ENCODE assay signal across 9 mouse cellular contexts in genomic region chr2:132221611-132222073, GRCm38 (mm10). TPM values are rescaled to one million over a fixed set of nuclear protein-coding genes. Genes with fewer than 3 reads are reported as not detected.
DNase-seq lines count a peak whose midpoint lies in the region; ATAC-seq and TF ChIP-seq lines count a peak whose summit lies in the region.
"Had no signal": no experiment of that assay in that cellular context is flagged by ENCODE, and none has a peak within 500 bp of the region (broad histone marks: within the 10 kb centered on the region; RNA-seq: fewer than 3 reads in every experiment).

No protein-coding gene starts in this region.

- no peak for ATAC-seq in heart, embryonic 14.5 days (ENCODE audit: insufficient number of reproducible peaks, insufficient read depth, low FRiP score, low read depth)
- ATAC-seq in erythroblast, adult 5-6 weeks (replicated peaks; ENCODE audit: low FRiP score, poor library complexity, severe bottlenecking): no peak
- ATAC-seq in megakaryocyte-erythroid progenitor cell, adult 5-6 weeks (replicated peaks; ENCODE audit: low FRiP score, low TSS enrichment, poor library complexity, severe bottlenecking): no peak

- H3K9me3 ChIP-seq in heart, embryonic 14.5 days (ENCODE audit: control insufficient read depth, low read length): no peaks in the 10 kb centered on the region
- H3K9me3 ChIP-seq: limb, embryonic 15.5 days had no signal

- no peak overlapping the region for H3K9ac ChIP-seq in heart, embryonic 14.5 days (ENCODE audit: low read length)
- H3K9ac ChIP-seq: limb, embryonic 15.5 days had no signal

- peaks cover 59% of the 10 kb centered on the region for H3K4me1 ChIP-seq in bone marrow macrophage, adult 2 months (ENCODE audit: control insufficient read depth, insufficient read depth, low read length)
- peaks cover 2 to 7% of the 10 kb centered on the region in 2 experiments; a peak in 3 of 4 replicates for H3K4me1 ChIP-seq in heart, embryonic 14.5 days (ENCODE audit: control insufficient read depth in 2 of 2, insufficient read depth in 2 of 2, low read length in 2 of 2)
- H3K4me1 ChIP-seq: limb, embryonic 15.5 days had no signal

- H3K27me3 ChIP-seq in heart, embryonic 14.5 days (ENCODE audit: control insufficient read depth, insufficient read depth, low read length): no peaks in the 10 kb centered on the region
- H3K27me3 ChIP-seq: limb, embryonic 15.5 days had no signal

- TF ChIP-seq POLR2A in bone marrow macrophage, adult 2 months (IDR thresholded peaks at IDR 0.05; ENCODE audit: borderline replicate concordance, low read depth, low read length): no peak

- peak overlapping the region; percentile 38 for H3K4me2 ChIP-seq in heart, embryonic 14.5 days (ENCODE audit: low read length)
- H3K4me2 ChIP-seq: limb, embryonic 15.5 days had no signal

- DNase-seq in layer of hippocampus, adult 18-20 months (ENCODE audit: low spot score in 2 of 2): peak; percentile 4 to 23
- DNase-seq in layer of hippocampus, postnatal 10 days (ENCODE audit: low spot score in 2 of 2): no peak
- DNase-seq in right cerebral cortex, postnatal 14 days: peak; percentile 13
- DNase-seq in lung, postnatal 25 days (ENCODE audit: low spot score): no peak

- no peaks in the 10 kb centered on the region for H3K36me3 ChIP-seq in heart, embryonic 14.5 days (ENCODE audit: control insufficient read depth, insufficient read depth, low read length)
- H3K36me3 ChIP-seq: limb, embryonic 15.5 days had no signal

- WGBS in heart, embryonic 14.5 days: 33% methylated on average over 11 of the region's 11 CpGs

- H3K4me3 ChIP-seq in bone marrow macrophage, adult 2 months (ENCODE audit: insufficient read depth, low read length): peak overlapping the region; percentile 28
- no peak overlapping the region for H3K4me3 ChIP-seq in heart, embryonic 14.5 days (ENCODE audit: control insufficient read depth in 1 of 2, insufficient read depth in 1 of 2, low read depth in 1 of 2, low read length in 2 of 2)
- H3K4me3 ChIP-seq: limb, embryonic 15.5 days had no signal

- peak overlapping the region; percentile 99 for H3K27ac ChIP-seq in bone marrow macrophage, adult 2 months (ENCODE audit: insufficient read depth, low read depth, low read length)
- H3K27ac ChIP-seq in heart, embryonic 14.5 days (replicated peaks in 1 of 2; ENCODE audit: control insufficient read depth in 1 of 2, insufficient read depth in 1 of 2, low read depth in 2 of 2, low read length in 2 of 2): no peak overlapping the region
- H3K27ac ChIP-seq: limb, embryonic 15.5 days had no signal

- TF ChIP-seq CTCF in bone marrow macrophage, adult 2 months (IDR thresholded peaks at IDR 0.05; ENCODE audit: low read depth, low read length): 0 out of 2 replicates have a peak, but pooled peaks have one; percentile 8

RNA-seq across cellular contexts. Expression of gene Tmem230, which starts 26.0 kb away (rescaled TPM):
- 10 to 100 TPM; 32.8 to 32.9 TPM for total RNA-seq in layer of hippocampus, adult 18-20 months (2021)
- total RNA-seq in layer of hippocampus, postnatal 10 days (2021): 10 to 100 TPM; 24.1 to 26.0 TPM
- polyA plus RNA-seq in bone marrow macrophage, adult 2 months (2012; ENCODE audit: insufficient read depth, insufficient read length, missing spikeins): 46.9 and 50.0 TPM in 2 replicates
- 39.4 and 46.7 TPM in 2 replicates for polyA plus RNA-seq in heart, embryonic 14.5 days (2014; fragmentation: Nextera tagmentation; extraction: Ambion mirVana)
- total RNA-seq in erythroblast, adult 5-6 weeks (2015; ENCODE audit: low replicate concordance): 21.3 and 27.4 TPM in 2 replicates
- 9.9 and 13.3 TPM in 2 replicates for total RNA-seq in erythroblast, adult 5-6 weeks (2017; ENCODE audit: low replicate concordance)
- 29.5 and 41.7 TPM in 2 replicates for total RNA-seq in megakaryocyte-erythroid progenitor cell, adult 5-6 weeks (2014; fragmentation: Nextera tagmentation)
- total RNA-seq in megakaryocyte-erythroid progenitor cell, adult 5-6 weeks (2017): 24.2 and 28.3 TPM in 2 replicates

RNA-seq across cellular contexts. Expression of gene Pcna, which starts 31.5 kb away (rescaled TPM):
- total RNA-seq in layer of hippocampus, adult 18-20 months (2021): 10 to 100 TPM; 48.3 to 49.3 TPM
- total RNA-seq in layer of hippocampus, postnatal 10 days (2021): 10 to 100 TPM; 55.0 to 59.2 TPM
- polyA plus RNA-seq in bone marrow macrophage, adult 2 months (2012; ENCODE audit: insufficient read depth, insufficient read length, missing spikeins): 318 and 323 TPM in 2 replicates
- polyA plus RNA-seq in heart, embryonic 14.5 days (2014; fragmentation: Nextera tagmentation; extraction: Ambion mirVana): 162 and 171 TPM in 2 replicates
- total RNA-seq in erythroblast, adult 5-6 weeks (2015; ENCODE audit: low replicate concordance): 310 and 324 TPM in 2 replicates
- total RNA-seq in erythroblast, adult 5-6 weeks (2017; ENCODE audit: low replicate concordance): 228 and 255 TPM in 2 replicates
- total RNA-seq in megakaryocyte-erythroid progenitor cell, adult 5-6 weeks (2014; fragmentation: Nextera tagmentation): 722 and 749 TPM in 2 replicates
- total RNA-seq in megakaryocyte-erythroid progenitor cell, adult 5-6 weeks (2017): 719 and 736 TPM in 2 replicates

RNA-seq across cellular contexts. Expression of gene Cds2, which starts 41.3 kb away (rescaled TPM):
- 100 to 1,000 TPM; 276 to 284 TPM for total RNA-seq in layer of hippocampus, adult 18-20 months (2021)
- 100 to 1,000 TPM; 165 to 168 TPM for total RNA-seq in layer of hippocampus, postnatal 10 days (2021)
- polyA plus RNA-seq in bone marrow macrophage, adult 2 months (2012; ENCODE audit: insufficient read depth, insufficient read length, missing spikeins): 45.9 and 57.8 TPM in 2 replicates
- polyA plus RNA-seq in heart, embryonic 14.5 days (2014; fragmentation: Nextera tagmentation; extraction: Ambion mirVana): 16.1 and 21.3 TPM in 2 replicates
- total RNA-seq in erythroblast, adult 5-6 weeks (2015; ENCODE audit: low replicate concordance): 5.4 and 6.1 TPM in 2 replicates
- 6.0 and 7.9 TPM in 2 replicates for total RNA-seq in erythroblast, adult 5-6 weeks (2017; ENCODE audit: low replicate concordance)
- total RNA-seq in megakaryocyte-erythroid progenitor cell, adult 5-6 weeks (2014; fragmentation: Nextera tagmentation): 15.0 and 15.6 TPM in 2 replicates
- total RNA-seq in megakaryocyte-erythroid progenitor cell, adult 5-6 weeks (2017): 10.9 and 26.8 TPM in 2 replicates

Comparison
In these comparisons a context has a peak if more than half of its experiments do, and no peak if none do; other contexts are left out.
1. DNase-seq: peak in layer of hippocampus, adult 18-20 months (2 of 2) and right cerebral cortex, postnatal 14 days (single experiment); none in layer of hippocampus, postnatal 10 days (0 of 2) and lung, postnatal 25 days (single experiment).
2. RNA of gene Cds2, which starts 41.3 kb away (total RNA-seq): 276 to 284 TPM in layer of hippocampus, adult 18-20 months and 165 to 168 TPM in layer of hippocampus, postnatal 10 days; 10.9 to 26.8 TPM in megakaryocyte-erythroid progenitor cell, adult 5-6 weeks and 5.4 to 7.9 TPM in erythroblast, adult 5-6 weeks; every median in the first group is over 4 times any median in the second.